Mouse (Mus musculus) E14TG2a.4 (cell line): ENCODE measurements around the gene Tgfbr1.

Experiments
- CTCF ChIP-seq: conservative IDR thresholded peaks from 2 replicates; pipeline ENCODE4 v1.5.1; 2014; ENCODE audit warnings: low read length
- POU5F1 ChIP-seq: IDR thresholded peaks from 2 replicates; pipeline ENCODE4 v1.6.1; 2014; ENCODE audit warnings: low read length, borderline replicate concordance

- no peak for TF ChIP-seq CTCF
- no peak for TF ChIP-seq POU5F1
These were observed 29.4 kb downstream of the Tgfbr1 start for GRCm38 (mm10) chr4:47382426-47382825.
